Mouse (Mus musculus) cerebellum, adult 9-11 months (tissue): Measurements from ENCODE around the gene Aup1.

Experiments used
- DNase-seq: peaks from one replicate; pipeline ENCODE4 v3.0.0; 2022

The Aup1 gene

DNA sequence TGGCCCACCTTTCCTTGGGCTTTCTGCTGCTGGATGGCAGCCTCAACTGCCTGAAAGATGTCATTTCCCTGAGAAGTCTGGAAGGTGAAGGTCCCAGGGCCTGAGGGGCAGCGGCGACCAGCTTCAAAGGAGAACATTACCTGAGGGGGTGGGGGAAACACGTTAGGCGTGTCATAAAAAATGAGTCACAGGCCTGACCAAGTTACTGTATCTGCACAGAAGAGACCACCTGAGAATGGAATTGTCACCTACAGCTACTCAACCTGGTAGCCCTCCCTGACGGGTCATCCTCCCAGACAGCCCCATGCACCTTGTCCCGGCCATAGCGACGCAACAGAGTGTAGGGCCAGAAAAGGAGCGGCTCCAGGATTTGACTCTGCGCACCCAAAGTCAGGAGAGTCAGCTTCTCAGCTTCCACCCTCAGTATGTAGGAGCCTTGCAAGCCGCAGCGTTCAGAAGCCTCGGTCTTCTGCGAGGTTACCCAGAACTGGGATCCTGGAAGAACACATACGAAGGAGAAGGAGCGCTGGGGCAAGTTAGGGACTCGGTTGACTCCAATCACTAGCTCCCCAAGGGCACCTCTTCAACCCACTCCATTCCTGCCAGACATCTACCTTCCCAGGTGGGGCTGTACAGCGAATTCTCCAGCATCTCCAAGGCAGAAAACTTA lies 22.3 kb upstream of the Aup1 start:
- DNase-seq: no peak

DNA sequence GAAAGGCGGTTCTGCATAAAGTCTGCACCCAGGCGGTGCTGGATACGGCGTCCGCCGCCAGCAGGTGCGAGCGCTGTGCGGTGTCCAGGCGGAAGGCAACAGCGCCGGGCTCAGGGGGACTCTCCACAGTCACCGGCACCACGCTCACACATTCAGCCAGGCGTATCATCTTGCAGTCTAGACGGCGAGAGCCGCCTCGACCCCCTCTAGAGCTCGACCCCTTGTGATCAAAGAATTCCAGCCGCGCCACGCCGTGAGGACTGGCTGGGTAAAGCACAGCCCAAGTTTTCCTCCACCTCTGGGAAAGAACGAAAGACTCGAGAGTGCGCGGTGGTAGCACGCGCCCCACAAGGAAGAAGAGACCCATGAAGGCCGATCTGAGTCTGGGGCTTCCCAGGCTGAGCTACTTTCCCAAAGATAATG lies 21.5 kb upstream of the Aup1 start:
- DNase-seq: no peak

DNA sequence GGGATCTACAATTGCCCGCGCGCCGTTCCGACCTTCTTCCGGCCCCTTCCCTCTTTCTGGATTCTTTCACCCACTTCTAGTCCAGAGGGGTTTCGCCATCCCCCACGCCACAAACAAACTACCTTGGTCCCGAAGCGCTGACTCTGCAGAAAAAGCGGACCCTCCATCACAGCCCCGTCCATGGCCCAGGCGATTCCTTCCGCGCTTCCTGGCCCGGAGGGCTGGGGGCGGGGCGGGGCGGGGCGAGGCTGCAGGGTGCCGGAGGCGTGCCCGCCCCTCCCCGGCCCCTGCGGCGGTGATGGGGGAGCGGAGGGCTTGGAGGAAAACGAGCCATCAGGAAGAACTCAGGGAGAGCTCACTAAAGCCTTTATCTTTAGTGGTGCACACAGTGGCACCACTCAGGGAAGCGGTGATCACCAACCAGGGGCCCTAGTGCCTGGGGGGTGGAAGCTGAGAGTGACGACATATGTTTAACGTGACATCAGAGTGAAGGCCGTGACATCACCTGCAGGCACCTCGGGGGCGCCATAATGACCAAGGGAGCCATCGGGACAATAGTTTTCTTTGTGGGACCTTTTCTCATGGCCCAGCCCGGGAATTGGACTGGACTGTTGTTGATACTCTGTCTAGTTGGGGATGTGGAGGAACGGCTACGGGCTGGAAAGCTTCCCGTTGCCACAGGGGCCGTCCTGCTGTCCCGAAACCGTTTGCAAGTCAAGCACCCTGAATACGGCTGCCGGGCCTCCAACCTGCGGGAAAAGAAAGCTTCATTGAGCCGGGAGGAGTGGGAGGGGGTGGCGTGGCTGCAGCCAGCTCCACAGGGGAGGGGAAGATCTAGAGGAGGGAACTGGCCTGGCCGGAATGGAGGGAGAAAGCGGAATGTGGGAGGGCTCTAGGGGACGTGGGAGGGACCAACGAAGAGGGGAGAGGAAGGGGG lies 20.8 kb upstream of the Aup1 start, which contains the start of the genes Dok1 and Loxl3:
Gene Dok1 (minus strand): TSS at position 223 of the 937 bp plus-strand sequence.
Gene Loxl3 (plus strand): TSS at position 925 of the 937 bp plus-strand sequence.
- no peak for DNase-seq

DNA sequence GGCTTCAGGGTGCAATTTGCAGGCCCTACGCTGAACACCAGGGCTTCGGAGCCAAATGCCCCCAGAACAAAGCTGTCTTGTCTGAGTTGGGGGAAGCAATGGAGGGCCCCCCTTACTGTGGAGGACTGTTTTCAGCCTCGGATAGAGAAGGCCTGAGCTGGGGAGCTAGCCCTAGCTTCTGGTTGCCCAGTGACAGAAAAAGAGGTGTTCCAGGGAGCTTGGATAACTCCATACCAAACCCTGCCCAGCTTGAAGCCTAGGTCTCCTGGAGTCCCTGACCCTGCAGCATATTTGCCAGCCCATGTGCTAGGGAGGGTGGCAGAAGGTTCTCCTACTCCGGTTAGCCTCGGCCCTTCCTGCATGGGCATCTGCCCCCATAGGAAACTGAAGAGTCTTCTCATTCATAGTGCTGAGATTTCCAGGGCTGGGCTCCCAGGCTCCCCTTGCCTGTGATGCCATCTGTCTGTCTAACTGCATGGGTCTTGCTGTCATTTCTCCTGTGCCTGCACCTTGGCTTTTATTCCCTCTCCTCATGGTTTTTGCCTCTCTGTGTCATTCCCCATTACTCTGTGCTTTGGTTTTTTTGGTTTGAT lies 19.8 kb upstream of the Aup1 start:
- no peak for DNase-seq

DNA sequence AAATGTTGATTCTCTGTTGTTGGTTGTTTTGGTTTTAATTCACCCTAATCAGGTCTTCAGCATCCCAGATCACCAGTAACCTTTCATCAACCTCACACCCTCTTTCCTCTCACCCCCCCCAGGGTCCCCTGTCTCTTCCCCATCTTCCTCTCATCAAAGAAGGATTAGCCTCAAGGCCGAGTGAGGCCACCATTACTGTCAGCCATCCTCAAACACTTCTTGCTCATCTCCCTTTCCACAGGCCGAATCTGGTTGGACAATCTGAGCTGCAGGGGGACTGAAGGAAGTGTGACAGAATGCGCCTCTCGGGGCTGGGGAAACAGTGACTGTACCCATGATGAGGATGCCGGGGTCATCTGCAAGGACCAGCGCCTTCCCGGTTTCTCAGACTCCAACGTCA lies 17.1 kb upstream of the Aup1 start:
- DNase-seq: no peak

DNA sequence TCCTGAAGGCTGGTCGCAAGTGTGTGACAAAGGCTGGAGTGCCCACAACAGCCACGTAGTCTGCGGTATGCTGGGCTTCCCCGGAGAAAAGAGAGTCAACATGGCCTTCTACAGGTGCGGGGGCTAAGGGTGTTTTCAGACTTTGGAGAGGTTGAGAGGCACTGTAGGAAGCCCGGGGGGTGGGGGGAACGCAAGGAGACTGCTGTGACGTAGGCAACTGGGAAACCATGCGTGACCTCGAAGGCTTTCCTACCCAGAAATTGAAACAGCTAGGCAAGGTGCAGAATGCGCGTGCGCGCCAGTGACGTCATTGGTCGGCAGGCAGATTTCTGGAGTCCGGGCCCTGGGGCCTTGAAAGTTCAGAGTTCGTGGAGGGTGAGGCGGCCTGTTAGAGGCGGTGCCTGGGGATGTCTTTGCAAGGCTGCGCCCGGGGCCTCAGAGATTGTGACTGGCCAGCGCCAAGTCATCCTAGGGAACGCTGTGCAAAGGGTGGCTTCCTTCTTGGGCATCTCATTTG lies 15.8 kb upstream of the Aup1 start:
- DNase-seq: peak; percentile 85

DNA sequence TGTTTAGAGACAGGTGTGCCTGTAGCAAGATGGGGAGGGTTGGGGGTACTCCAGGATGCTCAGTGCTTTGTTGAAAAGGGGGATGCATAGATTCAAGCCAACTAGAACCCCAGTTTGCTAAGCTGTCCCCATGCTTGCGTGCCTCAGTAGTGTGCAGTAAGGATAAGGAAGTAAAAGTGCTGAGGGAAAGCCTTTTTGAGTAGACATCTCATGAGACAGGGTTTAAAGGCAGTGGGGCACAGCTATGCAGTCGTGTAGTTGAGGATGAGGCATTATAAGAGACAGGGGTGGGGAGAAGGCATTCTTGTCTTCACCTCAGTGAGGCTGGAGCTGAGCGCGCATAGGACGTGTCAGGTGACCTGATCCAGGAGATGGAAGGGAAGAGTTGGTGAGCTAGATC lies 13.7 kb upstream of the Aup1 start:
- DNase-seq: no peak

DNA sequence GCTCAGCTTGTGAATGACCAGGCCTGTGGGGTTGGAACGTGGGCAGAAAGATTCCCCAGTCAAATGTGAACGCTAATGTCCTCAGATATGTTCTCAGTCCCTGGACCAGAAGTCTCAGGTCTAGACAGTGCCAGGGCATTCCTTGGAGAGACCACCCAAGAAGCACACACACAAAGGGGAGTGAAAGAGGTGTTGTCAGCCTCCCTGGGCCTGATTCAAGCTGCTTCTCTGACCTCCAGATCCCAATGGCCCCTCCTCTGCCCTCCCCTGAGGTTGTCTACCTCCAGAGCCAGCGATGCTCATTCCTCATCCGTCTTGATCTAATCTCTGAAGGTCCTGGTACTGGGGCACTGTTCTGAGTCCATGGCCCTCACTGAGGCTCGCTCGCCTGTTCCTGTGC lies 10.8 kb upstream of the Aup1 start:
- no peak for DNase-seq

DNA sequence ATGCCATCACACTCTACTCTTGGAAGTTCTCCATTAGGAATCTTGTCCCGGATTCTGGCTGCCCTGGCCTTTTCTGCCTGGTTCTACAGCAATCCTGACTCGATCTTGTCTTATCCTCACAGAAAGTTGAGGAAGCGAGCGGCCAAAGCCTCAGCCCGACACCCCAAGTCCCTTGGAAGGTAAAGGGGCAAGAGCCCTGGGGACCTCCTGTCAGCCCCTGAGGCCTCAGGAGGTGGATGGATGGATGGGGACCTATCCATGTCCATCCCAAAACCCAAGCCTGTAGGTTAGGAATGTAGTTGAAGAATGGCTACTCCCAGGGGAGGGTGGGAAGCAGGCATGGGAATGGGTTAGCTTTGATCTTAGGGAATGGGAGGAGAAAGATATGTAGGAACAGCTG lies 10.3 kb upstream of the Aup1 start:
- DNase-seq: no peak

DNA sequence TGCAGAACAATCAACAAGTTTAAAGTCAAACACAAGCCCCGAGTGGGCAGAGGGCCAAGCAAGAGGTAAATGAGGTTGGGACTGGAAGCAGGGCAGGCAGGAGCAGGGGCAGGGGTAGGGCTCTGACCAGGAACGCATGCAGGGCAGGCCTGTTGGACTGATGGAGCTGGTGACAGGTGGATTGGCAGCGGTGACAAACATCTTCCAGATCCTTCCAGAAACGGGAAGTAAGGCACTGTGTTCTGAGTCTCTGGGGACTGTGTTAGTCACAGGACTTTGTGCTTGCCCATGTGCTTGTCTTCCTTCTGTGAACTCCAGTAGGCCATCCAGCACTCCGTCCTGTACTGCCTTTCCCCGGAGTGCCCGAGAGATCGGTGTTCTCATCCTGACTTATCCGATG lies 9.6 kb upstream of the Aup1 start:
- DNase-seq: no peak

DNA sequence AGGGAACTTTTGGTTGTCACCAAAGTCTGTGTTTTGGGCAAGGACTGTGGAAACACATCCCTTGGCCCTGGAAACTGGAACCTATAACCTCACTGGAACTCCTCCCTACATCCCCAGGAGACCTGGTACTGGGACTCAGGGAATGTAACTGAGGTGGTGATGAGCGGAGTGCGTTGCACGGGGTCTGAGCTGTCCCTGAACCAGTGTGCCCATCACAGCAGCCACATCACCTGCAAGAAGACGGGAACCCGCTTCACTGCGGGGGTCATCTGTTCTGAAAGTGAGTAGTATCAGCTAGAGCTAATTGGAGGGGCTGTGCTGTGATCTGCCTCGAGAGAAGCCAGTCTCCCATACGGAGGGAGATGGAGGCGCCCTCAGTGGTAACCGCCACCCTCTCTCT lies 5.0 kb upstream of the Aup1 start:
- DNase-seq: no peak

DNA sequence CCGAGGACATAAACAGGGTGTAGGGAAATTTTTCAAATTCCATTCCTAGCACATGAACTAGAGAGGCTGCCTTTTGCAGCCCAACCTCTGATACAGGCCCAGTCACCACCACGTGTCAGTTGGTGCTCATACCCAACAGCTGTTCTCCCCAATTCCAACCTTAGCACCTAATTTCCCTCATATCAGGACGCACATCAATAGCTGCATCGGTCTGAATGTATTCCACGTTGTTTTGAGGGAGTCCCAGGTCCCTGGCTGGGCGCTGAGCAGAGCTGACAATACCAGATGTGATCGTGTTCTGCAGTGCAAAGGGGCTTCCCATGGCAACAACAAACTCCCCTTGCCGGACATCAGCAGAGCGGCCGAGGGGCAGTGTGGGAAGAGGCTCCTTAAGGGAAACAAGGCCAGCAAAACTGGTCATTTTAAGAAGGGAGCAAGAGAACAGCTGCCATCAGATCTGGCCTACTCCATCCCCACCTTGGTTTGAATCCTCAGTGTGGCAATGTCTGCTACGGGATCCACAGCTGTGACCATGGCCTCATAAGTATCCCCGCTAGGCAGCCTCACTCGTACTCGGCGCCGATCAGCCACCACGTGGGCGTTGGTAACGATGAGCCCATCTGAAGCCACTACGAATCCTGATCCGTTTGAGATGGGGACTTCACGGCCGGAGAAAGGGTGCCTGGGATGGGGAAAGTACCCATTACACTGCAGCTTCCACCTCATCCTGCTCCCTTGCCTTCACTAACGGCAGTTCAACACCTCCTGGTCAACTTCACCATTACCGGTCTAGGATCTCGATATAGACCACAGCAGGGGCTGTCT lies 973 bp upstream of the Aup1 start:
- DNase-seq: peak; percentile 43

DNA sequence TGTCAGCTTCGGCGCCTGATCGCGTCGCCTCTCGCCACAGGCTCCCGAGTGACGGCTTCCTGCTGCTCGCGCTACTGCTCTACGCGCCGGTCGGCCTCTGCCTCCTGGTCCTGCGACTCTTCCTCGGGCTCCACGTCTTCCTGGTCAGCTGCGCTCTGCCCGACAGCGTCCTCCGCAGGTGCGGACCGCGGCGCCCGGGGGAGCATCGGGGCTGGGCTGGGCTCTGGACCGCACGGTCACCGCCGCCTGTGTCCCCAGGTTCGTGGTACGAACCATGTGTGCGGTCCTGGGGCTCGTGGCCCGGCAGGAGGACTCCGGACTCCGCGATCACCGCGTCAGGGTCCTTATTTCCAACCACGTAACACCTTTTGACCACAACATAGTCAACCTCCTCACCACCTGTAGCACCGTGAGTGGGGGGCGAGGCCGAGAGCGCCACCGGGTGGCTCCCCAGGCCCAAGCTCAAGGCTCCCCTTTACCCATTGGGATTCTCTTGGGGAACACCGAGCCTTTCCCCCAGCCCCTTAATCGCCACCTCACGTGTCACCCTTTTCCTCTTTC lies 630 bp downstream of the Aup1 start, which contains the start of gene Htra2:
Gene Htra2 (minus strand): TSS at position 403 of the 561 bp plus-strand sequence.
- no peak for DNase-seq

DNA sequence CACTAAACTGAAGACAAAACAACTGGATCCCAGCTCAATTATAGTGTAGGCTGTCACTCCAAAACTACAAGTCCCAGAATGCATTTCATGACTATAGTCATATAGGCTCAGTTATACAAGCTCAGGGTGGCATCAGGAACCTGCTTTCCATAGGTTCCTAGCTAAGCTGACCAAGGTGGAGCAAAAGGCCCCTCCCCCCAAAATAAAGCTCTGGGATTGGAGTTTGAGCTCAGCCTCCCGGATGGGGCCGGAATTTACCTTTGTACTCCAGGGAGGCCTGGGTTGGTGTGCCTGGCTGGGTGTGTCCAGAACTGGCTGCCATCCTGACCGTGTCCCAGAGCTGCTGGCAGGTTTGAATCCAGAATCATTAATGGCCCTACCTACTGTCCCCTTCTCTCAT lies 3.5 kb downstream of the Aup1 start, which contains the start of gene Dqx1:
Gene Dqx1 (plus strand): TSS at position 55 of the 400 bp plus-strand sequence.
- peak; percentile 42 for DNase-seq

DNA sequence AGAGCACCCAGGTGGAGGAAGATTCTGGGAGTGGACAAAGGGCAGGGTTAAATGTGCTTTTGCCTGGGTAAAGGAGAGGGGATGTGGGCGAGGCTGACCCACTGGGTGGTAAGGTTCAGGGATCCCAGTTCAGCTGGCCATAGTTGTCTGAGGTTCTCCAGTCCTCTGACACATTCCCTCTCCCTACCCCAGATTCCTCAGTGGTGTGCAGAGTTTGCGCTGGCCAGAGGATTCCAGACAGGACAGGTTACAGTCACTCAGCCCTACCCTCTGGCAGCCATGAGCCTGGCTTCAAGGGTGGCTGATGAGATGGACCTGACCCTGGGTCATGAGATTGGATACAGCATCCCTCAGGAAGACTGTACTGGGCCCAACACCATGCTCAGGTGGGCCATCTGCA lies 4.4 kb downstream of the Aup1 start:
- no peak for DNase-seq

DNA sequence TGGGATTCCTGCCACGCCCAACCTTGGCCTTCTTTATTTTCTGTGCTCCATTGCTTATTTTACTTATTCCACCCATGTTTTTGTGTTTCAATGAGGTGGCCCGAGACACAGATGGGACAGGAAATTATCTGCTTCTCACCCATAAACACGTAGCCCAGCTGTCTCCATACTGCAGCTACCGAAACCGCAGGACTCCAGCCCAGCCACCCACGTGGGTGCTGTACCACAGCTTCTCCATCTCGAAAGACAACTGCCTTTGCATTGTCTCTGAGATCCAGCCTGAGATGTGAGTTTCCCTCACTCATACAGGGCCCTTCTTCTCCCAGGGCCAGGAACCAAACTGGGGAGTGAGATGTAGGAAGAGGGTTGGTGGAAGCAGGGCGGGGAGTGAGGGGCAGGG lies 11.7 kb downstream of the Aup1 start:
- DNase-seq: no peak

DNA sequence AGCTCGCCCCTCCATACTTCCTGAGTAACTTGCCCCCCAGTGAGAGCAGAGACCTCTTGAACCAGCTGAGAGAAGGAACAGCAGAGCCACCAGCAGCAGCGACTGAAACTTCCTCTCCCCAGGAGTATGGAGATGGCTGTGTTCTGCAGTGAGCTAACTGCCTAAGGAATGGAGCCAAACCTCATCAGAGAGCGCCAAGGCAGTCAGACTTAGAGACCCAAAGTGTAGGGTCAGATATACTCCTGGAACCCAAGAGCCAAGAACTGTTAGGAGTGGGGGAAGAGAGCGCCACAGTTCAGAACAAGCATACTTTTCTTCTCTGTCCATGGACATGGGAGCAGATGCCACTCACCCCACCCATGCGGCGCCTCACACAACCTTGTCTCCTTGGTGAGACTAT lies 12.1 kb downstream of the Aup1 start:
- DNase-seq: no peak

DNA sequence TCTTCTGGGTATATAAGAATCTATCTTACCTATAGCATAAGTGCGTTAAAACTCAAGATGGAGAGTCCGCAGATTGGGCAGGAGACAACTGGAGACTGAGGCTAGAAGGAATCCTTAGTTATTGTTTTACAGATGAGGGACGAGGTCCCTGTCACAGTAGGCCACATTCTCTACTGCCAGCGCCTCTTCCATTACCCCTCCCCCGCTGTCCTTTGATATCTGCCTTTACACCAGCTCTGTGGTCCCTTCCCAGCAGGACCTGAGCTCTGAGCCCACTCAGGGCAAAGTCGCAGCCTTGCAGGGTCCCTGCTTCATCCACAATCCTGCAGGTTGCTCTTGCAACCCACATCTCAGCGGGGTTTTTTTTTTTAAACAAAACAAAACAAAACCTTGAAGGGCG lies 13.9 kb downstream of the Aup1 start:
- DNase-seq: no peak

DNA sequence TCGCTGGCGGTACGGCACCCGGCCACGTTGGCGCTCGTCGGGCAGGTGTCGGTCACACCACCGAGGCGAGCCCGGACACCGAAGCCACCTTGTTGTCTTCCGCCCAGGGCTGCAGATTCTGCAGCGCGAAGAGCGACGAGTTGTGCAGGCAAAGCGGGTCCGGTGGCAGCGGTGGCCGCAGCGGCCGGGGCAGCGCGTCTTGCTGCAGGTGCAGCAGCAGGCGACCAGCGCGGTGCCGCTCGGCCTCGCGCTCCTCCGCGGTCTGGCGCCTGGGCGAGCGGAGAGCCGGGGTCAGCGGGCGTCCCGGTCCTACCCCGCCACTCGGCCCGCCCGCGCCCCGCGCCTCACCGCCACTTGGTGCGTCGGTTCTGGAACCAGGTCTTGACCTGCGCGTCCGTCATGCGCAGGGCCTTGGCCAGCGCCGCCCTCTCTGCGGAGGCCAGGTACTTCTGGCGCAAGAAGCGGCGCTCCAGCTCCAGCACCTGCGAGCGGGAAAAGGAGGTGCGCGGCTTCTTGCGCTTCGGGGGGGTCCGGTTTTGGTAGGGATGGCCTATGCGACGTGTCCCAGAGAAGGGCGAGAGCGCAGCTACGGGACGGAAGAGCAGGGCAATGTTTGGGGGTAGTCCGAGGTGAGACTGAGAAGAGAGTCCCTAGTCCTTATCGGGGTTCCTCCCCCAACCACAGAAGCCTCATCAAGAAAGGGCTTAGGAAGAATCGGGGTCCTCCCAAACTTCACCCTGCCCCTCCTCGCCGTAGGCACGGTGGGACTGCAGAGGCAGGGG lies 14.6 kb downstream of the Aup1 start:
- DNase-seq: no peak

DNA sequence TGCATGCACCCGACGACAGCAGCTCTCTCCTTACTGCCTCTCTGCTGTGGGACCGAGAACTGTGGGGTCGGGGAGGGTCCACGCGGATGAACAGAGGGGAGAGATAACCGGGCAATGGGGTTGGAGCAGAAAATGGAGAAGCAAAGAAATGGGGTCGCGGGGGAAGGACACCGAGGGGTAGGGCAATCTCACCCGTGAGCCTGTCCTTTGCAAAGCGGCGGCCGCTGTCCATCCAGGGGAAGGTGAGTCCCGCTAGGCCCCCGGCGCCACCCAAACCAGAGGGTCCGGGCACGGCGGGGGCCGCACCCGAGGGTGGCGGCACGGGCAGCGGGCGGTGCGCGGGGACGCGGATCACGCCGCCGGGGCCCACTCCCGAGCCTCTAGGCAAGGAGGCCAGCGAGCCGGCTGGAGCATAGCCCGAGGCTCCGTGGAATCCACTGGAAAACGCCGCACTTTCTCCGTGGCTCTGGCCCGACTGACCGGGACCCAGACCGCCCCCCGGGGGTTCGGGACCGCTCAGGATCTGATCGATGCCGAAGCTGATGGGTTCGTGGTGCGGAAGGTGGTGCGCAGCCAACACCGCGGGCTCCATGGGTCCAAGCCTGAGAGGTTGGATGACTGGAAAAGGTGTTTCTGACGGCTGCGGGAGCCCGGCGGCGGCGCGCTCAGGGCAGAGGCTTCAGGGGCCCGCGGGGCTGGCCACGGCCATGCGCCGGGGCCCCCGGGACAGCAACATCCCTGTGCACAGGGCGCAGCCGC lies 15.3 kb downstream of the Aup1 start:
- DNase-seq: no peak

DNA sequence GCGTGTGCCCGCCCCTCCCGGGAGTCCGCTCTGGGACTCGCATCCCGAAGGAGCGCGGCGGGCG lies 15.8 kb downstream of the Aup1 start, which contains the start of gene Tlx2:
Gene Tlx2 (minus strand): TSS at position 47 of the 64 bp plus-strand sequence.
- DNase-seq: no peak
